Mouse (Mus musculus) heart, embryonic 13.5 days (tissue): ENCODE results near the gene Tigd3. TPM values are rescaled to one million over a fixed set of nuclear protein-coding genes. Genes with fewer than 3 reads are reported as not detected.

ENCODE experiments used
- ATAC-seq: fragments of 200-750 bp; cut with Nextera tagmentation; 2 replicates; pipeline ENCODE4 v1.8.0; 2017; ENCODE audit warnings: moderate TSS enrichment; ENCODE audit not compliant: insufficient number of reproducible peaks, low FRiP score, low TSS enrichment; ENCODE audit errors: extremely low read depth
- H3K27ac ChIP-seq: fragments of 300-500 bp; sonication (generic); replicated peaks from 2 replicates; pipeline ENCODE4 v1.5.1; 2015; ENCODE audit warnings: moderate library complexity, mild to moderate bottlenecking, inconsistent platforms
- H3K27me3 ChIP-seq: fragments of 300-500 bp; sonication (generic); replicated peaks from 2 replicates; pipeline ENCODE4 v1.6.1; 2015; ENCODE audit warnings: mild to moderate bottlenecking, inconsistent platforms
- H3K36me3 ChIP-seq: fragments of 300-500 bp; sonication (generic); 2 replicates; pipeline ENCODE4 v1.6.1; 2015; ENCODE audit warnings: mild to moderate bottlenecking, inconsistent platforms
- H3K4me1 ChIP-seq: fragments of 300-500 bp; sonication (generic); 2 replicates; pipeline ENCODE4 v1.6.1; 2015; ENCODE audit warnings: inconsistent platforms
- H3K4me2 ChIP-seq: fragments of 300-500 bp; sonication (generic); 2 replicates; pipeline ENCODE4 v1.6.1; 2015; ENCODE audit warnings: inconsistent platforms, mild to moderate bottlenecking, moderate library complexity
- H3K4me3 ChIP-seq: fragments of 300-500 bp; sonication (generic); 2 replicates; pipeline ENCODE4 v1.5.1; 2015; ENCODE audit warnings: moderate library complexity, mild to moderate bottlenecking, inconsistent platforms
- H3K9ac ChIP-seq: fragments of 300-500 bp; sonication (generic); 2 replicates; pipeline ENCODE4 v1.6.1; 2015; ENCODE audit warnings: inconsistent platforms, mild to moderate bottlenecking, moderate library complexity
- H3K9me3 ChIP-seq: fragments of 300-500 bp; sonication (generic); 2 replicates; pipeline ENCODE4 v1.6.1; 2016; ENCODE audit warnings: inconsistent platforms
- WGBS: fragments of 180-500 bp; shearing (Covaris S2); methylation state at CpG from one replicate; pipeline ENCODE4 v1.1.7; 2015; ENCODE audit warnings: mixed read lengths; 5-methylcytosine and 5-hydroxymethylcytosine counted together
- polyA plus RNA-seq: library from polyadenylated mRNA; unstranded; fragments of >200 nt; fragmentation: Nextera tagmentation; extraction: Ambion mirVana; gene quantifications from 2 replicates; pipeline ENCODE4 v1.2.1, GENCODE M21; 2015

Tigd3 gene
- polyA plus RNA-seq, 1 experiment from 2014 or later = 1.9 TPM

- Histone ChIP-seq H3K4me2 (peak overlapping the region; percentile 96), H3K4me1 (peaks cover 42% of the 10 kb centered on the region), H3K9ac (peak overlapping the region; percentile 70), H3K36me3 (peaks cover 32% of the 10 kb centered on the region), H3K4me3 (peak overlapping the region; percentile 27), H3K27me3 (0 out of 2 replicates have a peak, but pooled peaks cover 3% of the 10 kb centered on the region), H3K27ac (peak overlapping the region; percentile 48), H3K9me3 (no peaks in the 10 kb centered on the region)
- WGBS = 16% methylated on average over 9 of the region's 9 CpGs
- ATAC-seq = no peak
Observed at GRCm38 (mm10) chr19:5921715-5922114, 27.8 kb upstream of the Tigd3 start.

GRCm38 (mm10) chr19:5913007-5913719 lies 19.2 kb upstream of the Tigd3 start, which contains the start of gene Dpf2:
TSS of gene Dpf2 (minus strand) at chr19:5913010.
- Histone ChIP-seq H3K4me1 (peaks cover 36% of the 10 kb centered on the region), H3K27ac (peak within 1 kb of the TSS; percentile 90), H3K27me3 (no peaks in the 10 kb centered on the region), H3K4me2 (peak within 1 kb of the TSS; percentile 72), H3K4me3 (peak within 1 kb of the TSS; percentile 82), H3K9me3 (no peaks in the 10 kb centered on the region), H3K36me3 (peaks cover 42% of the 10 kb centered on the region), H3K9ac (peak within 1 kb of the TSS; percentile 94)
- ATAC-seq = no peak
- WGBS = 16% methylated on average over 13 of the region's 13 CpGs

GRCm38 (mm10) chr19:5912103-5913006 lies 18.4 kb upstream of the Tigd3 start:
- no peaks in the 10 kb centered on the region for H3K27me3 ChIP-seq
- H3K4me1 ChIP-seq = peaks cover 36% of the 10 kb centered on the region
- peak overlapping the region; percentile 94 for H3K9ac ChIP-seq
- peak; percentile 91 for ATAC-seq
- H3K36me3 ChIP-seq = peaks cover 37% of the 10 kb centered on the region
- H3K27ac ChIP-seq = peak overlapping the region; percentile 90
- no peaks in the 10 kb centered on the region for H3K9me3 ChIP-seq
- H3K4me3 ChIP-seq = peak overlapping the region; percentile 82
- under 1% methylated on average over 56 of the region's 59 CpGs for WGBS
- H3K4me2 ChIP-seq = peak overlapping the region; percentile 72

GRCm38 (mm10) chr19:5911430-5912102 lies 17.6 kb upstream of the Tigd3 start:
- H3K36me3 ChIP-seq = peaks cover 38% of the 10 kb centered on the region
- WGBS = 5% methylated on average over 14 of the region's 14 CpGs
- H3K9ac ChIP-seq = peak overlapping the region; percentile 94
- H3K9me3 ChIP-seq = no peaks in the 10 kb centered on the region
- peaks cover 36% of the 10 kb centered on the region for H3K4me1 ChIP-seq
- no peaks in the 10 kb centered on the region for H3K27me3 ChIP-seq
- peak overlapping the region; percentile 72 for H3K4me2 ChIP-seq
- no peak for ATAC-seq
- peak overlapping the region; percentile 82 for H3K4me3 ChIP-seq
- peak overlapping the region; percentile 90 for H3K27ac ChIP-seq

- ATAC-seq = no peak
Observed at GRCm38 (mm10) chr19:5910221-5910620, 16.3 kb upstream of the Tigd3 start.

GRCm38 (mm10) chr19:5907275-5907674 lies 13.3 kb upstream of the Tigd3 start:
- WGBS = 89% methylated on average over 3 of the region's 3 CpGs
- Histone ChIP-seq H3K27ac (no peak overlapping the region), H3K4me2 (no peak overlapping the region), H3K4me1 (peaks cover 24% of the 10 kb centered on the region), H3K27me3 (no peaks in the 10 kb centered on the region), H3K4me3 (no peak overlapping the region), H3K9ac (no peak overlapping the region), H3K36me3 (peaks cover 60% of the 10 kb centered on the region), H3K9me3 (no peaks in the 10 kb centered on the region)
- ATAC-seq = no peak

More at GRCm38 (mm10) chr19:5910221-5910620, 16.3 kb upstream of the Tigd3 start:
- H3K9ac ChIP-seq = peak overlapping the region; percentile 68
- H3K27ac ChIP-seq = 0 out of 2 replicates have a peak overlapping the region, but pooled peaks have one; percentile 28
- no peaks in the 10 kb centered on the region for H3K9me3 ChIP-seq
- H3K27me3 ChIP-seq = no peaks in the 10 kb centered on the region
- H3K4me1 ChIP-seq = peaks cover 36% of the 10 kb centered on the region
- H3K4me2 ChIP-seq = peak overlapping the region; percentile 72
- peak overlapping the region; percentile 82 for H3K4me3 ChIP-seq
- 53% methylated on average over 6 of the region's 6 CpGs for WGBS
- H3K36me3 ChIP-seq = peaks cover 38% of the 10 kb centered on the region

- 11% methylated on average over 30 of the region's 31 CpGs for WGBS
- Histone ChIP-seq H3K4me3 (peak overlapping the region; percentile 65), H3K4me2 (peak overlapping the region; percentile 87), H3K27ac (0 out of 2 replicates have a peak overlapping the region, but pooled peaks have one; percentile 24), H3K36me3 (peaks cover 42% of the 10 kb centered on the region), H3K4me1 (peaks cover 16% of the 10 kb centered on the region), H3K9ac (peak overlapping the region; percentile 91), H3K27me3 (no peaks in the 10 kb centered on the region), H3K9me3 (no peaks in the 10 kb centered on the region)
- peak; percentile 34 for ATAC-seq
Observed at GRCm38 (mm10) chr19:5893282-5894001, 507 bp downstream of the Tigd3 start.

GRCm38 (mm10) chr19:5892735-5893134 lies 1.2 kb downstream of the Tigd3 start:
- Histone ChIP-seq H3K4me3 (peak overlapping the region; percentile 65; the same call in 1 of the 2 replicates), H3K4me2 (peak overlapping the region; percentile 87), H3K36me3 (peaks cover 37% of the 10 kb centered on the region), H3K27ac (no peak overlapping the region), H3K9me3 (no peaks in the 10 kb centered on the region), H3K27me3 (no peaks in the 10 kb centered on the region), H3K4me1 (peaks cover 16% of the 10 kb centered on the region), H3K9ac (no peak overlapping the region)
- WGBS = 93% methylated on average over 13 of the region's 13 CpGs
- no peak for ATAC-seq

- ATAC-seq = no peak
- Histone ChIP-seq H3K4me2 (no peak overlapping the region), H3K9ac (no peak overlapping the region), H3K9me3 (no peaks in the 10 kb centered on the region), H3K27ac (no peak overlapping the region), H3K27me3 (no peaks in the 10 kb centered on the region), H3K4me1 (peaks cover 16% of the 10 kb centered on the region), H3K36me3 (peaks cover 32% of the 10 kb centered on the region), H3K4me3 (no peak overlapping the region)
- WGBS = 89% methylated on average over 7 of the region's 7 CpGs
Observed at GRCm38 (mm10) chr19:5892262-5892661, 1.7 kb downstream of the Tigd3 start.

GRCm38 (mm10) chr19:5891521-5892258 lies 2.3 kb downstream of the Tigd3 start:
- Histone ChIP-seq H3K4me2 (no peak overlapping the region), H3K27ac (peak overlapping the region; percentile 2; the same call in 1 of the 2 replicates)
- ATAC-seq = no peak

More at GRCm38 (mm10) chr19:5891521-5892258, 2.3 kb downstream of the Tigd3 start:
- peaks cover 16% of the 10 kb centered on the region for H3K4me1 ChIP-seq
- H3K4me3 ChIP-seq = no peak overlapping the region
- no peak overlapping the region for H3K9ac ChIP-seq
- no peaks in the 10 kb centered on the region for H3K9me3 ChIP-seq
- WGBS = 88% methylated on average over 12 of the region's 12 CpGs
- no peaks in the 10 kb centered on the region for H3K27me3 ChIP-seq
- peaks cover 27% of the 10 kb centered on the region for H3K36me3 ChIP-seq
